Comparison of ENCODE assay signal across 8 mouse cellular contexts in genomic region chr12:3981350-3982131, GRCm38 (mm10). TPM values are rescaled to one million over a fixed set of nuclear protein-coding genes. Genes with fewer than 3 reads are reported as not detected.
DNase-seq lines count a peak whose midpoint lies in the region; ATAC-seq and TF ChIP-seq lines count a peak whose summit lies in the region.

No protein-coding gene starts in this region.

- peaks cover 25% of the 10 kb centered on the region for H3K27me3 ChIP-seq in Patski
- peaks cover 2% of the 10 kb centered on the region; the same call in 1 of the 2 replicates for H3K27me3 ChIP-seq in hindbrain, embryonic 11.5 days (ENCODE audit: control insufficient read depth, insufficient read depth, low read length)
- no peaks in the 10 kb centered on the region for H3K27me3 ChIP-seq in lung, embryonic 16.5 days (ENCODE audit: control insufficient read depth, insufficient read depth, low read depth, low read length)

- CTCF ChIA-PET in Patski (lab: Charles Lee), result no interaction called here

- no peaks in the 10 kb centered on the region; the same call in 1 of the 2 replicates for H3K4me1 ChIP-seq in hindbrain, embryonic 11.5 days (replicated peaks; ENCODE audit: control insufficient read depth, insufficient read depth, low read length)
- peaks cover 11% of the 10 kb centered on the region for H3K4me1 ChIP-seq in lung, embryonic 16.5 days (replicated peaks; ENCODE audit: control insufficient read depth, insufficient read depth, low read length)

- H3K4me2 ChIP-seq in hindbrain, embryonic 11.5 days (replicated peaks; ENCODE audit: low read depth, low read length), result peak overlapping the region; percentile 75
- peak overlapping the region; percentile 86 for H3K4me2 ChIP-seq in lung, embryonic 16.5 days (ENCODE audit: low read depth, low read length)

- in situ Hi-C loops in Patski (cut with MboI; ENCODE audit: low pct_unique_long_range_greater_than_20kb), result loop anchor here (5.0 kb wide), 1 partner anchor 96 kb away; no protein-coding TSS in a partner anchor

- no peaks in the 10 kb centered on the region for H3K36me3 ChIP-seq in hindbrain, embryonic 11.5 days (ENCODE audit: control insufficient read depth, insufficient read depth, low read length)
- H3K36me3 ChIP-seq in lung, embryonic 16.5 days (ENCODE audit: control insufficient read depth, insufficient read depth, low read length), result no peaks in the 10 kb centered on the region

- H3K9ac ChIP-seq in hindbrain, embryonic 11.5 days (ENCODE audit: low read depth, low read length), result peak overlapping the region; percentile 28; the same call in 1 of the 2 replicates
- peak overlapping the region; percentile 63 for H3K9ac ChIP-seq in lung, embryonic 16.5 days (ENCODE audit: low read length)

- POLR2A ChIA-PET in Patski (lab: Charles Lee), result no interaction called here

- DNase-seq in Patski (ENCODE audit: low read depth, low spot score), result no peak
- DNase-seq in cerebellum, adult 9-11 months, result peak; percentile 89
- peak; percentile 76 to 80 for DNase-seq in frontal cortex, adult 2 months (ENCODE audit: extremely low spot score in 1 of 2, low spot score in 1 of 2)
- peak; percentile 84 for DNase-seq in hindbrain, embryonic 11.5 days (ENCODE audit: low spot score)
- DNase-seq in layer of hippocampus, adult 9-11 months, result peak; percentile 92
- peak; percentile 80 for DNase-seq in ovary, adult 18-20 months (ENCODE audit: low spot score)
- peak; percentile 85 for DNase-seq in thymus, postnatal 14 days

- WGBS in hindbrain, embryonic 11.5 days, result 0% methylated on average over 40 of the region's 41 CpGs
- under 1% methylated on average over 39 of the region's 41 CpGs for WGBS in lung, embryonic 16.5 days

- peak overlapping the region; percentile 34 for H3K4me3 ChIP-seq in hindbrain, embryonic 11.5 days (ENCODE audit: low read depth, low read length)
- H3K4me3 ChIP-seq in lung, embryonic 16.5 days (ENCODE audit: low read length), result peak overlapping the region; percentile 60

- H3K27ac ChIP-seq in hindbrain, embryonic 11.5 days (ENCODE audit: low read depth, low read length), result no peak overlapping the region
- H3K27ac ChIP-seq in lung, embryonic 16.5 days (ENCODE audit: low read length), result peak overlapping the region; percentile 78

- ATAC-seq in Patski, result peak; percentile 41
- ATAC-seq in hindbrain, embryonic 11.5 days (ENCODE audit: low FRiP score), result peak; percentile 91
- peak; percentile 97 for ATAC-seq in lung, embryonic 16.5 days (ENCODE audit: low read depth)

- TF ChIP-seq CTCF in Patski (IDR thresholded peaks at IDR 0.05), result no peak

- H3K9me3 ChIP-seq in hindbrain, embryonic 11.5 days (ENCODE audit: control insufficient read depth, low read length), result no peaks in the 10 kb centered on the region
- no peaks in the 10 kb centered on the region for H3K9me3 ChIP-seq in lung, embryonic 16.5 days (ENCODE audit: control insufficient read depth, low read length)

RNA-seq across cellular contexts. Expression of gene Pomc, which starts 26.8 kb away (rescaled TPM):
- polyA plus RNA-seq in Patski (2021), result not detected
- 5.6 and 5.8 TPM in 2 replicates for polyA plus RNA-seq in frontal cortex, adult 2 months (2012; rRNA removed)
- 6.8 and 7.1 TPM in 2 replicates for polyA plus RNA-seq in hindbrain, embryonic 11.5 days (2014; fragmentation: Nextera tagmentation; extraction: Ambion mirVana)
- polyA plus RNA-seq in lung, embryonic 16.5 days (2015; fragmentation: Nextera tagmentation; extraction: Ambion mirVana), result 2.6 and 3.1 TPM in 2 replicates

RNA-seq across cellular contexts. Expression of gene Efr3b, which starts 57.2 kb away (rescaled TPM):
- 0.10 TPM for polyA plus RNA-seq in Patski (2021)
- polyA plus RNA-seq in frontal cortex, adult 2 months (2012; rRNA removed), result 67.8 and 79.0 TPM in 2 replicates
- 11.2 and 14.5 TPM in 2 replicates for polyA plus RNA-seq in hindbrain, embryonic 11.5 days (2014; fragmentation: Nextera tagmentation; extraction: Ambion mirVana)
- polyA plus RNA-seq in lung, embryonic 16.5 days (2015; fragmentation: Nextera tagmentation; extraction: Ambion mirVana), result 3.8 and 3.9 TPM in 2 replicates

Comparison
In these comparisons a context has a peak if more than half of its experiments do, and no peak if none do; other contexts are left out.
1. ATAC-seq: peak in every context shown above with its lines; median percentile 97 in lung, embryonic 16.5 days; 91 in hindbrain, embryonic 11.5 days; 41 in Patski.